Mouse (Mus musculus) cerebellum, postnatal 36 days (tissue): ENCODE measurements at regions not wholly inside any gene's neighbourhood (a gene's known extent, or its start where the extent isn't known, plus 50 kb on each side); places are given as distances from the start of the nearest gene placed in this dataset.

ENCODE experiments used
- DNase-seq, 2 experiments: peaks; one replicate each; pipeline ENCODE4 v3.0.0; 2021 to 2022; ENCODE audit warnings: mixed read lengths in 2 of 2

DNA sequence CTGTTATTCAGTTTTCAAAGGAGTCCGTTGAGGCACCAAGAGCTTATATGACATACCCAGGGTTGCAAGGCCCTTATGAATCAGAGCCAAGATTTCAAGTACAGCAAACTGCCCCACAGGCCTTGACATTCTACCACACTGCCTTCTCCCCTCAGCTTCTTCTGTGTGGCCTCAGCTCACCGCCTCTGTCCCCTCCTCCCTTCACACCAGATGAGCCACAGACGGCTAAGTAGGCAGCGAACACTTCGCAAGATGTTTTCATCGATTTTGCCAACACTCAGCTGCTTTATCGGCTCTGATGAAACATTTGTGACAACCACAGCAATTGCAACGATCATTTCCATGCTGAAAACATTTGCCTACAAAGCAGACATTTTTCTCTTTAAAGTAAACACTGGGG is 556.7 kb downstream of the Insc start:
- DNase-seq: no peak

DNA sequence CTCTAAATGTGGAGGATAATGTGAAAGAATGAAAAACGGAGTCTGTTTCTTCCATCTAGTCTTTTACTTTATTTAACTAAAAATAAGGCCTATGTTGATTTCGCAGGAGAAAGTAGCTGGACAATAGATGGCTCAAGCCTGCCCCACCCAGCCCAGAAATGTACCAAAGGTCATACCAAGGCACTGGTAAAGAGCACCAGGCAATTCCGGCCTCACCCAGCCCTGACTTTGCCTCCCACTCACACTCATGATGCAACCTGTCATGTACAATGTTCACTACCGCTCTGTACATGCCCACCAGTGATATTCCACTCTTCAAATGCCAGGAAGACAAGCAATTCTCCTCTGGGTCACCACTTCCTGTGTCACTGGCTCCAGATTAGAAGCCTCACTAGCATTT is 564.9 kb downstream of the Insc start:
- DNase-seq: no peak

DNA sequence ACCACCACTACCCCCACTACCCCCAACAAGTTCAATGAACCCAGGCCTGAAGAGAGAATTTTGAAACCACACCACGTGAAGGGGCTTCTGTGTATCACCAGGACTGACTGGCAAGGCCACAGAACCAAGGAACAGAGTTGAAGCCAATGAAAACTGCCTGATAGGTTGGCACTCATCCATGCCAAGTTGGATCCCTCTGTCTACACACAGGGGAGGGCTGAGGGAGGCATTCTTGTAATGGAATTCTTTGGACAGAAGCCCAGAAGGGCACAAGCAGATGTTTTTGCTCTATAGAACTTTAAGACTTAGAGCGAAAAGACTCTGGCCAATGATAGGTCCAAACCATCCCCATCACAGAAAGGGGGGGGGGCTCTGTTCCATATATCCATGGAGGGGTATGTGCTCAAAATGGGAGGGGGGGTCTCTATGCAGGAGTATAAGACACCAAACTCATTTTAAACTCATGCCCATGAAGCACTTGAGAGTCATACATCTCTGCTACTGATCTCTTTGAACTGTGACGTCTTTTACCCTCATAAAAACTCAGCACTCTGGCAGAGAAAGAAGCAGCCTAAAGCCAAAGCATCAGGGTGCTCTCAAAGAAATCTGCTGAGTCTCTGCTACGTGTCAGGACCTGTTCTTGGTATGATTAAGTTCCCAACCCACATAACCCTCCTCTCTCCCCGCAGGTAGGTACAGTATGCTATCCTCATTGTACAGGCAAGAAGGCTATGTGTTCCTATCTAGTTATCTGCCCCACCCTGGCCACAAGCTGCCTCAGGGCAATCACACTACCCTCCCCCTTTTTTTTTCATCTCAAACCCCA is 567.1 kb downstream of the Insc start:
- DNase-seq: no peak

GRCm38 (mm10) chr7:115319504-115319903 is 576.0 kb downstream of the Insc start:
- DNase-seq: no peak

DNA sequence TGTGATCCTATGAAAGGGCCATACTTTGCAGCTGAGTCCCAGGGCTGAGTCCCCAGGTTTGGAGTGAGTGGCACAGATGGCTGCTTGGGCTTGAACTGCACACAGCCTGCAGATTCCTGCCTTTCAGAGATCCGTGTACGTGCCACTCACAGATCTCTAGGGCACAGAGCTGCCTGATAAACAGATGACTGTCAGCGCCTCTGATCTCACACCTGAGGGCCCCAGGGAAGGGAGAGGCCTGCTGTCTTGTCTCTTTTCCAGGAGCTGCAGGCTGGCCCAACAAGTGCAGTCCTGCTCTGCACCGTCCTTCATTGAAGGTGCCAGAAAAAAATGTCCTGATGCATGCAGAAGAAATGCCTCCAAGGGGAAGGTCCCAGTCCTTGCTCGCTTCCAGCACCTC is 579.5 kb downstream of the Insc start:
- DNase-seq: no peak

DNA sequence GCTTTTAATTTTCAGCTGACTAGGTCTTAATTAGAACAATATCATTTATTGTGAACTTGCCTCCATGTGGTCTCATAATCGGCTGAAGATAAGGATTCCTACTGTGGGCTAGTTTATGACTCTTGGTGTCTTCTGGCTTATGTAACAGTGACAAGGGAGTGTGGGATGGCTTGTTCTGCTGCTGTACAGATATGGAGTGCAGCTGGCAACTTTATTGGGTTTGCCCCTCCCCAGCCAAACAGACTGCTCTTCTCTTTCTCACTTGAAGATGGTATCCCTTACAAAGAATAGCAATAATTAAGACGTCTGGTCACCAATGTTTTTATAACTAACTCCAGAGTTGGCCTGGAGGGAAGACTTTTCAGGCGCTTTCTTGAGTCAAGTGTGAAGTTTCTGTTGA is 584.8 kb downstream of the Insc start:
- DNase-seq: no peak

DNA sequence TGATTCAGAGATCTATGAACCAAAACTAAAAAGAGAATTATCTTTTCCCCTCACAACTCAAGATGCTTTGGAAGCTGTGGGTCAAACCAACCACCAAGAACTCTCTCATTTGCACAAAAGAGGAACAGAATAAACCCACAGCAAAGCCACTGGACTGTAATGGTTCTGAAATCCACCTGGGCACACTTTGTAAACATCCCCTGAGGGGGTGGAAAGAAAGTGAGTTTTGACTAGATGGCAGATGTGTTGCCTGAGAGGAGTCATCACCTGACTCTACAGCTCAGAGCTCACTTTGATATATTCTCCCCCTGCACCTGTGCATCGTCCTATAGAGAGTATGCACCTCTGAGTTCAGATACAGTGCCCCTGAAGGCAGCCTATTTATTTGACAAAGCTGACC is 588.2 kb downstream of the Insc start:
- no peak for DNase-seq

- DNase-seq: peak; percentile 11 to 26
These were observed 589.6 kb downstream of the Insc start for GRCm38 (mm10) chr7:115333046-115333577.

DNA sequence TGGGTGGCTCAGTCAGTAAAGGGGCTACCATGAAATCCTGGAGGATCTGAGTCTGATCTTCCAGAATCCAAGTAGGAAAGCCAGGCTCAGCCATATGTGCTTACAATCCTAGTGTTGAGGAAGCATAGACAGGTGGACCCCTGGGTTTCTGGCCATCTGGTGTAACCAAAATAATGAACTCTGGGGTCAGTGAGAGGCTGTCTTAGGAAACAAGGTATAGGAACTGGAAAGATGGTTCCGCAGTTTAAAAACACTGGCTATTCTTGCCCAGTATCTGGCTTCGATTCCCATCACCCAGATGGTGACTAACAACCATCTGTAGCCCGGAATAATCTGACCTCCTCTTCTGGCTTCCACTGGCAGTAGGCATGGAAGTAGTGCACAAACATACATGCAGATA is 591.6 kb downstream of the Insc start:
- peak; percentile 42 to 47 for DNase-seq

DNA sequence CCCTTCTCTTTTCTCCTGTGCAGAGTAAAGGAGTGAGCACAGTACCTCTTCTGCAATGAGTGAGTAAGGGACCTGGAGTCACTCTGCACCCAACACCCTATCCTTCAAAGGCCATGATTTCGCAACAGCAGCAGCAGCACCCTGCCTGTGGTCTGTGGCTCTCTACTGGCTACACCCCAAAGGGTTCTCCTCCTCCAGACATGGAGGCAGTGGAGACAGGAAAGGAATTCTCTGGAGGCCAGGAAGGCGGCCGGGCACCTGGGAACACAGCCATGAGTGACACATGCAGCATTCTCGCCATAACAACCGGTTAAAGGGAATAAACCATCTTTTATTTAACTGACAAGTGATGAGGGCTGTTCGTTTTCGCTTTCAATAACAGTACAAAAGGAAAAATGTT is 596.7 kb downstream of the Insc start:
- peak; percentile 11 to 17 for DNase-seq

DNA sequence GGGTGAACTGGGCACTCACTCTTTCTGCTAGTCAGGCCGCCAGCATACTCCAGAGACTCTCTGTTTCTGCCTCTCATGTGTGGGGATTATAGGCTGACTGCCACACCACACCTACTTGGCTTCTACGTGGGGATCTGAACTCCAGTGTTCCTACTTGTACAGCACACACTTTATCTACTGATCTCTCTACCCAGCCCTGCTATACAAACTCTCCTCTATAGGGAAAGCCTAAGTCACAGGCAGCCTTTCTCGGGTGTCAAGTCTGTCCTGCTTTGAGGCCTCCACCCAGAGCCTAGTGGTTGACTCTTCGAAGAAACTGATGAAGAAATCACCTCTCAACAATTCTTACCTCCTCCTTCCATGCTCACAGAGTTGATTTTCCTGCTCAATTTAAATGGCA is 597.5 kb downstream of the Insc start:
- DNase-seq: no peak

- DNase-seq: no peak
These were observed 602.3 kb downstream of the Insc start for GRCm38 (mm10) chr7:115345749-115346148.

DNA sequence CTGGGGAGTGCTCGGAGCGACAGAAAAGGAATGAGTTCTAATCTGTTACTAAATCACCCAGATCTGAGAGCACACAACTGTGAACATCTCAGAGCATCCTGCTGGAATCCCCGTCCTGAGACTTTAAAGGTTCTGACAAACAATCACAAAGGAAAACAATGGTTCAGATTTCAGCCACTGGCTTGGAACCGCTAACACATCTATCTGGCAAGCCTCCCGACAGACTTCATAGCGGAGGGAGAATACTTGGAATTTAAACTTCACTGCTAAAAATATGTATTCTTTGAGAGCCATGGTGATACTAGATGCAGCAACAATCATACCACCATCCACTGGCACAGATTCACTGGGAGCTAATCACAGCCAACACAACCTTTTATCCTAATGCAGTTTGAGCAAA is 615.2 kb downstream of the Insc start:
- DNase-seq: no peak

GRCm38 (mm10) chr7:115360142-115360541 is 616.6 kb downstream of the Insc start:
- DNase-seq: no peak

DNA sequence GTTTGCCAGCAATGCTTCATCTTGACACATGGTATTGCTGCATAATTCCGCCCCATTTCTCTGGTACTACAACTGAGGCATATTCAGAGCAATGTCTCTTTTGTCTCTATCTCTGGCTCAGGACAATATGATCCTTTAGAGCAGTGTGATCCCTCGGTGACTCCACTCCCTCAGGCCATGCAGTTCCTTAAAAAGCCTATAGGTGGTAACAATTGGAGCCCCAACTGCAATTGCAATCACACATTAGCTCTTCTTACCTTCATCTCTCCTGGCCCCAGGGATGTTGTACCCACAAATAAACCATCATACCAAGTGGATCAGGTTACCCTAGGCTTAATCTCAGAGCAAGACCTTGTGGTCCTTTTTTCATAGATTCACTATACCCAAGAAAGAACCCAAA is 618.6 kb downstream of the Insc start:
- DNase-seq: no peak

DNA sequence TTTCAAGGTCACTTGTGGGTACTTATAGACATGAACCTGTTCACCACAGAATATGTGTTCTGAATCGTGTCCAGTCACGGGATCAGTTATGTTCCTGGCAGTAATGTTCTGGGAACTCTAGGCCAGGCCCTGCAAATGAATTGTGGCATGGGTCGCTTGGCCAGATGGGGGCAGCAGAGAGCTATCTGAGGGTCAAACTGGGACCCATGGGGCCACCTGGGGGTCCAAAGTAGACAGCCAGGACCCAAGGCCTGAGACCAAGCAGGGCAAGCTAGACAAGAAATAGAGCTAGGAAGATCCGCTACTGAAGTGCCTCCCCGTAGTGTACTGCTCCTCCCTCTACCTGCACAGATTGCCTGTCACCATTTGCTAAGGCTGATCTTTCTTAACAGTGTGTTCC is 623.4 kb downstream of the Insc start:
- peak; percentile 27 to 30 for DNase-seq

- peak in 1 of 2 experiments; percentile 3 for DNase-seq
These were observed 627.6 kb downstream of the Insc start for GRCm38 (mm10) chr7:115371143-115371542.

DNA sequence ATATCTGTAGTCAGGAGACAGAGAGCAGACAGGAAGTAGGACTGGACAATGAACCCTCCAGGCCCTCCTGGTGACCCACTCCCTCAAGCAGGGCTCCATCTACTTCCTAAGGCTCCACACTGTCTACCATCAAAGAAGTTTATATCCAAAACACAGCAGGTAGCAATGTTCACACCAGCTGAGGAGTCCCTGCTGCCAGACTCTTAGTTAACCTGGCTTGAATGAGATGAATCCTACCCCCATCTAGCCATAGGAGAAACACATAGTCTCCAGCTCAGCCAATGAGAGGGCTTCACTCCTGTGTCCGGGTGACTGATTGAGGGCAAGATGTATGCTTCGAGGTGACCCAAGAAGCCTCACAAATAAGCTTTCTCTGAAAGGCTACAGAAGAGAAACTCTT is 629.4 kb downstream of the Insc start:
- no peak for DNase-seq

DNA sequence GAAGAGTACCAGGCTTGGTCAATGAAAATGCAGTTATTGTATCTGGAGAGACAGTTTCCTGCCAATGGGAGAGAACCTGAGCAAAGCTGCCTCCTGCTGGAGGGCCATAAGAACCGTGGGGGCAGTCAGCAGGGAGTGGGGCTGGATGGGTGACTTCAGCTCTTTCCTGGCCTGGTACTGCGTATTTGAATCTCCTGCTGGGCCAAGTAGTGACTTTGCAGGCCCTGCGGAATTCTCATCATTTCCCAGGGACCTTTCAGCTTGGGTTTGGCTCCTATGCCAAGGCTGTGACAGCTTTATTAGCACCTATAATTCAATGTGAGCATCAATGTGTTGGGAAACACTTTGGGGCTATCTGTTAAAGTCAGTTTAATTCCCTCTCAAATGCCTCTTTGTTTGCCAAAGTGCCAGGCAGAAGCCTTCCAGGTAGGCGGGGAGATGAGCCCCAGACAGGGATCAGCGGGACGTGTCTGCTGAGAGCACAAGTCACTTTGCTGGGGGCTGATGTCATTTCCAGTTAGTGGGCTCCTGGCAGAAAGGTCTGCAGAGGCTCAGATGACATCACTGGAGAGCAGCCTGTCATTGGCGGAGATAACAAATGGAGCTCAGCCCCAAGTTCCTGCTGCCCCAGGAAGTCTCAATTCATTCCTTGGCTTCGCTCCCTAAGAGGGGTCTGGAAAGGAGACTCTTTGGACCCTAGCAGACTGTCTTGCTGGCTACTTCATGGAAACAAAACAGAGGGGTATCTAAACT is 630.5 kb downstream of the Insc start:
- DNase-seq: no peak

GRCm38 (mm10) chr7:115376067-115376466 is 632.6 kb downstream of the Insc start:
- no peak for DNase-seq

DNA sequence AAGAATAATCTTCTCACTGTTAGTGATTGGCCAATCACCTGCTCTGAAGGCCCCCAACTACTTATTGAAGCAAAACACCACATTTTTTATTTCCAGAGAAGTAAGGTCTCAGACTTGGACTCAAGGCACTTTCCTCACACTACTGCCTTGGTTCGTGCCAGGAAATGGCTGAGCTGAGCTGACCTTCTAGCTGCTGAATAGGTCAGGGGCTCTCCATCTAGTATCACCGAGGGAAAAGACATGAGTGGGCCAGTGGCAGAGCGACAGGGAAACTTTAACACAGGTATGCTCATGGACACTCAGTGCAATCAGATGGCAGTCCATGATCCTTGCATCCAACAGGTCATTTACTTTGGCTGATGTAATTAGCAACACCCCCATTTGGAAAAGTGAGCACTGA is 635.3 kb downstream of the Insc start:
- DNase-seq: no peak

- DNase-seq: no peak
These were observed 636.1 kb downstream of the Insc start for GRCm38 (mm10) chr7:115379600-115379999.

DNA sequence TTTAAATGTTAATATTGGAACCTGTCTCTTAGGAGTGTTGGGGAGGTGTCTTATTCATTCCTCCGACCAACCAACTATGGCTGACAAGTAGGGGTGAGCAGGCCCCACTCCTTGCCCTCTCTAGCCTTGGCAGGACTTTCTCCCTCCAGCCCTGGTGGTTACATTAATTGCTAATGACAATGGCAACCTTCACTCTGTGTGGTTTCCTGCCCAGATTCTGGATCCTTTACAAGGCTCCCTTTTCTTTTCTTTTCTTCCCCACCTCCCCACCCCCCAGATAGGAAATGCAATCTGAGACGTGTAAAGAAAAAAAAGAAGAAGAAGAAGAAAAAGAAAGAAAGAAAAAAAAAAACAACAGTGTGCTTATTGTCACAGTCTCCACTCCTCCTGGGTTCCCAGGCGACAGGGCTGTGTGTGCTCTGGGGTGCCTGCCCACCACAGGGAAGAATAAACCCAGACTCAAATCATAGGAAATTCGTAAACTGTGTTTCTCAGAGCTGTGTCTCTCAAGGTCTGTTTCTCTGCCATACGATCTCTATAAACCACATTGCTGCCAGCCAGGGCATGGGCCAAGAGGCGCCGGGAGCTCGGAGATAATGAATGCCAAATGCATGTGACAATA is 637.6 kb downstream of the Insc start:
- DNase-seq: no peak

- DNase-seq: no peak
These were observed 639.4 kb downstream of the Insc start for GRCm38 (mm10) chr7:115382876-115383275.
